Mouse (Mus musculus): ENCODE results near the gene Capzb. TPM values are rescaled to one million over a fixed set of nuclear protein-coding genes. Genes with fewer than 3 reads are reported as not detected.
A peak's percentile ranks its signal among the peaks of the same experiment; 100 is the strongest.

The Capzb gene
- polyA plus RNA-seq (2015; fragmentation: Nextera tagmentation; extraction: Ambion mirVana): 405 and 415 TPM in 2 replicates

DNA sequence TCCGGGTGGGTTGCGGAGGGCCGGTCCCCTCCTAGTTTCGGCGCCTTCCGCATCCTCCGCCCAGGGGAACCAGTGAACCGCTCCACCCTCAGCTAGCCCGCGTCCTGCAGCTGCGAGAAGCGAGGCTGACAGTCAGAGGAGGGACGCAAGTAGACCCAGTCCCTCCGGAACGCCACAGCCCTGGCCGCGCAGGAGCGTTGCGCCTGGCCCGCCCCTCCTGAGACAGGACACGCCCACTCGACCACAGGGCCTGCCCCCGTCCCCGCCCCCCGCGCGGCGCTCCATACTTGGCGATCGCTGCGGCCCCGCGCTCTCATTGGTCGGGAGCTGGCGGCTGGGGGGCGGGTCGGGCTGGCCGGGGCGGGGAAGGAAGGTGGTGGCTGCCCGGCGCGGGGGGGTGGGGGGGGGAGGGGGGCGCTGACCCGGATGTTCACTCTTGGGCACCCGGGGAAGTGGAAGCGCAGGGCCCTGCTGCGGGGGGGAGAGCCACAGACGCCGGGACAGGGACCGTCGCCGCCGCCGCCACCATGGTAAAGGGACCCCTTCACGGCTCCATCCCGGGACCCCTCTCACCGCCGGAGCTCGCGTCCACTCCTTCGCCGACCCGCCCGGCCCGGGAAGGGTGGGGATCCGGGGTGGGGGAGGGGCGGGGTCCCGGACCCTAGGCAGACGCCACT lies at the start of gene Capzb:
Gene Capzb (plus strand): TSS at position 401 of the 677 bp plus-strand sequence.
- peak within 1 kb of the TSS; percentile 93 for H3K4me3 ChIP-seq (ENCODE audit: low read length)
- H3K9ac ChIP-seq (replicated peaks; ENCODE audit: low read length): peak within 1 kb of the TSS; percentile 96
- peaks cover 49% of the 10 kb centered on the region for H3K4me1 ChIP-seq (ENCODE audit: insufficient read depth, low read length)
- H3K27ac ChIP-seq (ENCODE audit: low read length): peak within 1 kb of the TSS; percentile 96
- 0% methylated on average over 56 of the region's 69 CpGs for WGBS
- no peaks in the 10 kb centered on the region for H3K9me3 ChIP-seq (ENCODE audit: low read length)
- no peaks in the 10 kb centered on the region for H3K27me3 ChIP-seq (ENCODE audit: insufficient read depth, low read length)
- no peaks in the 10 kb centered on the region for H3K36me3 ChIP-seq (ENCODE audit: insufficient read depth, low read length)
- peak; percentile 98 for ATAC-seq (ENCODE audit: low FRiP score, low TSS enrichment)
- H3K4me2 ChIP-seq (replicated peaks; ENCODE audit: low read depth, low read length): peak within 1 kb of the TSS; percentile 96

GRCm38 (mm10) chr4:139142985-139143384 lies 49.7 kb upstream of the Capzb start:
- Histone ChIP-seq H3K27ac (ENCODE audit: low read length) (peak overlapping the region; percentile 80), H3K4me1 (ENCODE audit: insufficient read depth, low read length) (peaks cover 13% of the 10 kb centered on the region), H3K36me3 (ENCODE audit: insufficient read depth, low read length) (no peaks in the 10 kb centered on the region), H3K27me3 (ENCODE audit: insufficient read depth, low read length) (no peaks in the 10 kb centered on the region), H3K9ac (replicated peaks; ENCODE audit: low read length) (peak overlapping the region; percentile 7; the same call in 1 of the 2 replicates), H3K4me2 (replicated peaks; ENCODE audit: low read depth, low read length) (peak overlapping the region; percentile 34), H3K9me3 (ENCODE audit: low read length) (peaks cover 7% of the 10 kb centered on the region), H3K4me3 (ENCODE audit: low read length) (peak overlapping the region; percentile 2; the same call in 1 of the 2 replicates)
- WGBS: 14% methylated on average over 9 of the region's 9 CpGs
- peak; percentile 90 for ATAC-seq (ENCODE audit: low FRiP score, low TSS enrichment)

GRCm38 (mm10) chr4:139144577-139144976 lies 48.1 kb upstream of the Capzb start:
- H3K4me3 ChIP-seq (ENCODE audit: low read length): no peak overlapping the region
- ATAC-seq (ENCODE audit: low FRiP score, low TSS enrichment): no peak
- no peak overlapping the region for H3K4me2 ChIP-seq (replicated peaks; ENCODE audit: low read depth, low read length)
- H3K4me1 ChIP-seq (ENCODE audit: insufficient read depth, low read length): peaks cover 13% of the 10 kb centered on the region
- H3K9me3 ChIP-seq (ENCODE audit: low read length): peaks cover 16% of the 10 kb centered on the region
- H3K36me3 ChIP-seq (ENCODE audit: insufficient read depth, low read length): no peaks in the 10 kb centered on the region
- H3K27ac ChIP-seq (ENCODE audit: low read length): no peak overlapping the region
- 86% methylated on average over 4 of the region's 4 CpGs for WGBS
- H3K9ac ChIP-seq (replicated peaks; ENCODE audit: low read length): no peak overlapping the region
- H3K27me3 ChIP-seq (ENCODE audit: insufficient read depth, low read length): no peaks in the 10 kb centered on the region

DNA sequence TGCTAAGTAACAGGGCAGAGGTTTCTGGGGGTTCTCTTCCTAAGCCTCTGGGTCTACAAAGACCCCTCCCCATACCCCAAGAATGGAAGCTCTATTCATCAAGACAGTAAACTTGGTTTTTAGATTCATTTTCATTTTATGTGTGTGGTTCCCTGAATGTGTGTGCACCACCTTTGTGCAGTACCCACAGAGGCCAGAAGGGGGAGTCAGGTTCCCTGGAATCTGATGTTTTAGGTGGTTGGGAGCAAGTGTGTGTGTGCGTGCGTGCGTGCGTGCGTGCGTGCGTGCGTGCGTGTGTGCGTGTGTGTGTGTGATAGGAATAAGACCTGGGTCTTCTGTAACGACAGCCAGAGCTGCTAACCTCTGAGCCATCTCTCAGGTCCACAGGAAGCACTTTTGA lies 47.5 kb upstream of the Capzb start:
- no peak for ATAC-seq (ENCODE audit: low FRiP score, low TSS enrichment)
- Histone ChIP-seq H3K9ac (replicated peaks; ENCODE audit: low read length) (no peak overlapping the region), H3K4me2 (replicated peaks; ENCODE audit: low read depth, low read length) (no peak overlapping the region), H3K4me1 (ENCODE audit: insufficient read depth, low read length) (peaks cover 13% of the 10 kb centered on the region), H3K9me3 (ENCODE audit: low read length) (peaks cover 16% of the 10 kb centered on the region), H3K27me3 (ENCODE audit: insufficient read depth, low read length) (no peaks in the 10 kb centered on the region), H3K4me3 (ENCODE audit: low read length) (no peak overlapping the region), H3K27ac (ENCODE audit: low read length) (no peak overlapping the region), H3K36me3 (ENCODE audit: insufficient read depth, low read length) (no peaks in the 10 kb centered on the region)
- WGBS: 92% methylated on average over 11 of the region's 11 CpGs

GRCm38 (mm10) chr4:139146760-139147159 lies 45.9 kb upstream of the Capzb start:
- Histone ChIP-seq H3K4me2 (replicated peaks; ENCODE audit: low read depth, low read length) (no peak overlapping the region), H3K27me3 (ENCODE audit: insufficient read depth, low read length) (no peaks in the 10 kb centered on the region), H3K9ac (replicated peaks; ENCODE audit: low read length) (no peak overlapping the region), H3K27ac (ENCODE audit: low read length) (no peak overlapping the region), H3K36me3 (ENCODE audit: insufficient read depth, low read length) (no peaks in the 10 kb centered on the region), H3K4me3 (ENCODE audit: low read length) (no peak overlapping the region), H3K4me1 (ENCODE audit: insufficient read depth, low read length) (peaks cover 13% of the 10 kb centered on the region), H3K9me3 (ENCODE audit: low read length) (peaks cover 16% of the 10 kb centered on the region)
- ATAC-seq (ENCODE audit: low FRiP score, low TSS enrichment): no peak
- 49% methylated on average over 5 of the region's 5 CpGs for WGBS

DNA sequence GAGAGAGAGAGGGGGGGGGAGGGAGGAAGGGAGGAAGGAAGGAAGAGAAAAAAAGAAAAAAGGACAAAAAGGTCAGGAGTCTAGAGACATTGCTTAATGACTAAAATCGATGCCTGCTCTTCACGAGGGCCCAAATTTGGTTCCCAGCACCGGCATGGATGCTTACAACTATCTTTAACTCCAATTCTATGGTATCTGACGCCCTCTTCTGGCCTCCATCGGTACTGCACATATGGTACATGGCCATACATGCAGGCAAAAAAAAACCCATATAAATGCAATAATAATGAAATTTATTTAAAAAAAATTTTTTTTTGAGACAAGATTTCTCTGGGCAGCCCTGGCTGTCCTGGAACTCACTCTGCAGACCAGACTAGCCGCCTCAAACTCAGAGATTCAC lies 41.3 kb upstream of the Capzb start:
- WGBS: 70% methylated on average over 6 of the region's 6 CpGs
- no peaks in the 10 kb centered on the region for H3K4me1 ChIP-seq (ENCODE audit: insufficient read depth, low read length)
- H3K36me3 ChIP-seq (ENCODE audit: insufficient read depth, low read length): no peaks in the 10 kb centered on the region
- H3K27ac ChIP-seq (ENCODE audit: low read length): no peak overlapping the region
- H3K4me2 ChIP-seq (replicated peaks; ENCODE audit: low read depth, low read length): no peak overlapping the region
- H3K9ac ChIP-seq (replicated peaks; ENCODE audit: low read length): no peak overlapping the region
- ATAC-seq (ENCODE audit: low FRiP score, low TSS enrichment): no peak
- H3K4me3 ChIP-seq (ENCODE audit: low read length): no peak overlapping the region
- H3K9me3 ChIP-seq (ENCODE audit: low read length): peaks cover 16% of the 10 kb centered on the region
- no peaks in the 10 kb centered on the region for H3K27me3 ChIP-seq (ENCODE audit: insufficient read depth, low read length)

DNA sequence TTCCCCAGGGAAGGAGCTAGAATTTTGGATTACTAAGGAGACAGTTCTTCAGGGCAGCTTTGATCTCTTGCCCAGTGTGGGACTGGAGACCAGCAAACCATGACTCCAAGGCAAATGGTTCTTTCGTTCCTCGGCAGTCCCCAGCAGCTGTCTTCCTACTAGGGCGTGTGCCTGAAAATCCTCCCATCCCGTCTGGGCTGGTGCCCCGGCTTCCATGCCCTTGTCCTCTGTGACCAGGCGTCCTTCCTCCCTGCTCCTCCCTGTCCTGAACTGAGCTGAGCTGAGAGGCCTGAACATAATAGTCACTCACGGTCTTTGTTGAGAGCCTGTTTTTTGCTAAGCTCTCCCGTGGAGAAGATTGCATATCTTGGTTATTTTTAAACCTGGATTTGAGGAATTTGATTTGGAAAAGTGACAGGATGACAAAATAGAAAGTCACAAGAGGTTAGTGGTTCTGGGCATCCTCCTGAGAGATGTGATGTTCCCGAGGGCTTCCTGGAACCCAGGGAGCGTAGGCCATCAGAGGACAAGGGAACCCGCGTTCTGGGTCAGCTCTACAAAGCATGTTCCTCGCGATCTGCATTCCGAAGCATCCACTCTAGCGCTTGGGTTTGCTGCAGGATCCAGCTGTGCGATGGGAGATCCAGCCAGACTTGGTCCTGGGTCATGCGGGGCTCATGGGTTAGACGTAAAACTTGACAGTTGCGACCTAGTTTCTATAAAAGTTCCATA lies 38.0 kb upstream of the Capzb start:
- Histone ChIP-seq H3K9ac (replicated peaks; ENCODE audit: low read length) (no peak overlapping the region), H3K36me3 (ENCODE audit: insufficient read depth, low read length) (no peaks in the 10 kb centered on the region), H3K27me3 (ENCODE audit: insufficient read depth, low read length) (no peaks in the 10 kb centered on the region), H3K4me3 (ENCODE audit: low read length) (no peak overlapping the region), H3K4me1 (ENCODE audit: insufficient read depth, low read length) (no peaks in the 10 kb centered on the region), H3K27ac (ENCODE audit: low read length) (no peak overlapping the region), H3K9me3 (ENCODE audit: low read length) (no peaks in the 10 kb centered on the region), H3K4me2 (replicated peaks; ENCODE audit: low read depth, low read length) (no peak overlapping the region)
- WGBS: 74% methylated on average over 20 of the region's 20 CpGs
- no peak for ATAC-seq (ENCODE audit: low FRiP score, low TSS enrichment)

DNA sequence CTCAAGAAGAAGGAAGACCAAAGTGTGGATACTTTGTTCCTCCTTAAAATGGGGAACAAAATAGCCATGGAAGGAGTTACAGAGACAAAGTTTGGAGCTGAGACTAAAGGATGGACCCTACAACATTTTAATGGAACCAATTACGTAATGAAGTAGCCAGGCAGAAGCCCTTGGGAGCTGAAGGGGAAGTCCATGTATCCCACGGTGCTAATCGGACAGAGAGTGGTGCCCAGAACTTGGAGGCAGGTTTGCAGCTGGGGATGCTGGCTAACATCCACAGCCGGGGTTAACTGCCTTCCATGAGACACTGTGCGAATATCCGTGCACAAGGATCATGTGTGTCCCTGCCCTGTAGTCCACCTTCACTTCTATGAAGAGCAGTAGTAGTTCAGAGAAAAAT lies 36.2 kb upstream of the Capzb start:
- 87% methylated on average over 6 of the region's 6 CpGs for WGBS
- Histone ChIP-seq H3K4me3 (ENCODE audit: low read length) (no peak overlapping the region), H3K27ac (ENCODE audit: low read length) (no peak overlapping the region), H3K9me3 (ENCODE audit: low read length) (no peaks in the 10 kb centered on the region), H3K27me3 (ENCODE audit: insufficient read depth, low read length) (no peaks in the 10 kb centered on the region), H3K36me3 (ENCODE audit: insufficient read depth, low read length) (no peaks in the 10 kb centered on the region), H3K4me2 (replicated peaks; ENCODE audit: low read depth, low read length) (no peak overlapping the region), H3K4me1 (ENCODE audit: insufficient read depth, low read length) (no peaks in the 10 kb centered on the region), H3K9ac (replicated peaks; ENCODE audit: low read length) (no peak overlapping the region)
- no peak for ATAC-seq (ENCODE audit: low FRiP score, low TSS enrichment)

- ATAC-seq (ENCODE audit: low FRiP score, low TSS enrichment): no peak
- no peaks in the 10 kb centered on the region for H3K27me3 ChIP-seq (ENCODE audit: insufficient read depth, low read length)
- no peaks in the 10 kb centered on the region for H3K9me3 ChIP-seq (ENCODE audit: low read length)
- no peak overlapping the region for H3K27ac ChIP-seq (ENCODE audit: low read length)
- no peak overlapping the region for H3K9ac ChIP-seq (replicated peaks; ENCODE audit: low read length)
- no peak overlapping the region for H3K4me3 ChIP-seq (ENCODE audit: low read length)
- H3K4me2 ChIP-seq (replicated peaks; ENCODE audit: low read depth, low read length): no peak overlapping the region
- H3K36me3 ChIP-seq (ENCODE audit: insufficient read depth, low read length): no peaks in the 10 kb centered on the region
- no peaks in the 10 kb centered on the region for H3K4me1 ChIP-seq (ENCODE audit: insufficient read depth, low read length)
- WGBS: 78% methylated on average over 14 of the region's 14 CpGs
Observed at GRCm38 (mm10) chr4:139158350-139158749, 34.3 kb upstream of the Capzb start.

- WGBS: 79% methylated on average over 2 of the region's 2 CpGs
Observed at GRCm38 (mm10) chr4:139161076-139161475, 31.6 kb upstream of the Capzb start.

More at GRCm38 (mm10) chr4:139161076-139161475, 31.6 kb upstream of the Capzb start:
- no peaks in the 10 kb centered on the region for H3K9me3 ChIP-seq (ENCODE audit: low read length)
- H3K27ac ChIP-seq (ENCODE audit: low read length): no peak overlapping the region
- no peaks in the 10 kb centered on the region for H3K27me3 ChIP-seq (ENCODE audit: insufficient read depth, low read length)
- no peak overlapping the region for H3K4me3 ChIP-seq (ENCODE audit: low read length)
- H3K9ac ChIP-seq (replicated peaks; ENCODE audit: low read length): no peak overlapping the region
- no peaks in the 10 kb centered on the region for H3K36me3 ChIP-seq (ENCODE audit: insufficient read depth, low read length)
- no peak overlapping the region for H3K4me2 ChIP-seq (replicated peaks; ENCODE audit: low read depth, low read length)
- no peak for ATAC-seq (ENCODE audit: low FRiP score, low TSS enrichment)
- H3K4me1 ChIP-seq (ENCODE audit: insufficient read depth, low read length): no peaks in the 10 kb centered on the region

Data from kidney, embryonic 16.5 days (tissue).